ENCODE assay signal across 9 mouse cellular contexts in genomic region chr13:112721946-112722729, GRCm38 (mm10).
DNase-seq lines count a peak whose midpoint lies in the region; ATAC-seq and TF ChIP-seq lines count a peak whose summit lies in the region.
"Had no signal": no experiment of that assay in that cellular context is flagged by ENCODE, and none has a peak within 500 bp of the region (broad histone marks: within the 10 kb centered on the region; RNA-seq: fewer than 3 reads in every experiment).

No protein-coding gene starts in this region.

- H3K9me3 ChIP-seq in kidney, embryonic 16.5 days (ENCODE audit: low read length): no peaks in the 10 kb centered on the region
- H3K9me3 ChIP-seq in lung, embryonic 15.5 days: no peaks in the 10 kb centered on the region
- no peaks in the 10 kb centered on the region for H3K9me3 ChIP-seq in stomach, postnatal 0 days (ENCODE audit: control insufficient read depth, low read length)

- WGBS in kidney, embryonic 16.5 days: 39% methylated on average over 9 of the region's 9 CpGs
- 34% methylated on average over 9 of the region's 9 CpGs for WGBS in lung, embryonic 15.5 days
- 41% methylated on average over 9 of the region's 9 CpGs for WGBS in stomach, postnatal 0 days

- no peak overlapping the region for H3K9ac ChIP-seq in kidney, embryonic 16.5 days (replicated peaks; ENCODE audit: low read length)
- no peak overlapping the region for H3K9ac ChIP-seq in lung, embryonic 15.5 days
- H3K9ac ChIP-seq in stomach, postnatal 0 days (ENCODE audit: low read length): no peak overlapping the region

- intact Hi-C loops in left cerebral cortex, postnatal 4 days (cut with DNase I): no loop called here

- no peak overlapping the region for H3K4me3 ChIP-seq in kidney, embryonic 16.5 days (ENCODE audit: low read length)
- no peak overlapping the region for H3K4me3 ChIP-seq in lung, embryonic 15.5 days
- H3K4me3 ChIP-seq in stomach, postnatal 0 days (ENCODE audit: low read depth, low read length): no peak overlapping the region

- peak overlapping the region; percentile 94 for H3K27ac ChIP-seq in kidney, embryonic 16.5 days (ENCODE audit: low read length)
- H3K27ac ChIP-seq in lung, embryonic 15.5 days: peak overlapping the region; percentile 91
- peak overlapping the region; percentile 61; the same call in 1 of the 2 replicates for H3K27ac ChIP-seq in stomach, postnatal 0 days (replicated peaks)

- no peaks in the 10 kb centered on the region for H3K36me3 ChIP-seq in kidney, embryonic 16.5 days (ENCODE audit: insufficient read depth, low read length)
- no peaks in the 10 kb centered on the region for H3K36me3 ChIP-seq in lung, embryonic 15.5 days
- H3K36me3 ChIP-seq in stomach, postnatal 0 days (ENCODE audit: control insufficient read depth, insufficient read depth, low read length): no peaks in the 10 kb centered on the region

- no peaks in the 10 kb centered on the region for H3K27me3 ChIP-seq in kidney, embryonic 16.5 days (ENCODE audit: insufficient read depth, low read length)
- no peaks in the 10 kb centered on the region for H3K27me3 ChIP-seq in lung, embryonic 15.5 days
- H3K27me3 ChIP-seq in stomach, postnatal 0 days (ENCODE audit: control insufficient read depth, insufficient read depth, low read length): no peaks in the 10 kb centered on the region
- H3K27me3 ChIP-seq: Patski had no signal

- no peak overlapping the region for H3K4me2 ChIP-seq in kidney, embryonic 16.5 days (replicated peaks; ENCODE audit: low read depth, low read length)
- no peak overlapping the region for H3K4me2 ChIP-seq in lung, embryonic 15.5 days
- no peak overlapping the region for H3K4me2 ChIP-seq in stomach, postnatal 0 days (replicated peaks; ENCODE audit: low read depth)

- peaks cover 34% of the 10 kb centered on the region for H3K4me1 ChIP-seq in kidney, embryonic 16.5 days (ENCODE audit: insufficient read depth, low read length)
- H3K4me1 ChIP-seq in lung, embryonic 15.5 days: peaks cover 14% of the 10 kb centered on the region
- no peaks in the 10 kb centered on the region; the same call in 1 of the 2 replicates for H3K4me1 ChIP-seq in stomach, postnatal 0 days (replicated peaks; ENCODE audit: control insufficient read depth, insufficient read depth)

- peak; percentile 9 for DNase-seq in left cerebral cortex, adult 11 months (ENCODE audit: low spot score)
- no peak for DNase-seq in left cerebral cortex, postnatal 4 days
- DNase-seq in frontal cortex, adult 2 months (ENCODE audit: extremely low spot score in 1 of 2, low spot score in 1 of 2): peak; percentile 17 to 58
- no peak for DNase-seq in stomach, postnatal 0 days (ENCODE audit: low spot score)
- no peak for DNase-seq in adrenal gland, postnatal 25 days
- no peak for DNase-seq in thymus, postnatal 25 days

- TF ChIP-seq CTCF in stomach, postnatal 0 days (IDR thresholded peaks at IDR 0.05; ENCODE audit: low read depth): no peak

- peak; percentile 57 for TF ChIP-seq EP300 in stomach, postnatal 0 days (optimal IDR thresholded peaks at IDR 0.05)

- ATAC-seq in kidney, embryonic 16.5 days (ENCODE audit: low FRiP score, low TSS enrichment): peak; percentile 89
- ATAC-seq in lung, embryonic 15.5 days (ENCODE audit: borderline replicate concordance, extremely low read depth, low FRiP score, low TSS enrichment): peak; percentile 91; the same call in 1 of the 2 replicates
- peak; percentile 71; the same call in 1 of the 2 replicates for ATAC-seq in stomach, postnatal 0 days (ENCODE audit: low FRiP score, low TSS enrichment)
- ATAC-seq: Patski had no signal

Comparison
In these comparisons a context has a peak if more than half of its experiments do, and no peak if none do; other contexts are left out.
1. DNase-seq: peak in left cerebral cortex, adult 11 months (single experiment) and frontal cortex, adult 2 months (2 of 2); none in left cerebral cortex, postnatal 4 days (single experiment), stomach, postnatal 0 days (single experiment), adrenal gland, postnatal 25 days (single experiment) and thymus, postnatal 25 days (single experiment).
2. Peak in every context shown above with its lines, with median percentiles within 50 percentile points of each other: ATAC-seq and H3K27ac ChIP-seq.